Mouse (Mus musculus) Patski (cell line): ENCODE measurements around the gene Dhrs4. TPM values are rescaled to one million over a fixed set of nuclear protein-coding genes. Genes with fewer than 3 reads are reported as not detected.

ENCODE experiments used
- ATAC-seq: fragments of 100-300 bp; one replicate; pipeline ENCODE4 v1.8.0; 2021
- CTCF ChIA-PET: fragments of 350-600 bp; sonication (Branson Sonifier 250); formaldehyde crosslinking; loops from one replicate; lab custom pipeline; 2022; ENCODE audit warnings: inconsistent platforms; lab: Charles Lee
- POLR2A ChIA-PET: fragments of 350-600 bp; sonication (Branson Sonifier 250); formaldehyde crosslinking; loops from one replicate; lab custom pipeline; 2022; ENCODE audit warnings: antibody characterized with exemption, inconsistent platforms; lab: Charles Lee
- DNase-seq: peaks from one replicate; pipeline ENCODE4 v3.0.0-alpha.2; 2011; ENCODE audit warnings: low read depth, low spot score
- H3K27me3 ChIP-seq: fragments of 371-371 bp; one replicate; pipeline ENCODE4 v1.5.1; 2021
- CTCF ChIP-seq: fragments of 100-300 bp; IDR thresholded peaks from one replicate; pipeline ENCODE4 v1.5.1; 2021
- in situ Hi-C: fragments of 300-500 bp; cut with MboI; formaldehyde crosslinking; loops from 3 replicates; pipeline ENCODE4 v1.11.1; 2018; ENCODE audit warnings: low pct_unique_long_range_greater_than_20kb, mixed read lengths
- polyA plus RNA-seq: library from polyadenylated mRNA; unstranded; gene quantifications from one replicate; pipeline ENCODE4 v1.2.3, GENCODE M21; 2021

Dhrs4 gene
- polyA plus RNA-seq, 1 experiment from 2014 or later: 71.3 TPM

DNA sequence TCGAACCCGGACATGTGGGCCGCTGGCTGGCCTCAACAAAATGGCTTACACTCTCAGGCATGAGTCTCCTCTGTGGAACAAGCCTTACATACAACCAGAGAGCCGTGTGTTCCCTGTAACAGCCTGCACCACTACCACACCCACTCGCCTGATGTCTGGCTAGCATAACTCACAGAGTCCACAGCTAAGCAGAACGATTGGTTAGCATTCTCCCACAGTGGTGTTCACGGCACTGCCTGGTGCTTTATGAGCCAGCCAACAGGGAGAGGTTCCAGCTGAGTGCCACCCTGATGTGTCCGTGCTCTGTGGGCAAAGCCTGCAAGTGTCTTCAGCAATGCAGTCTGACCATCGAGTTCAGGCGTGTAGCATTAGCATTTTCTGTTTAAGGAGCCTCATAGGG, 18.3 kb upstream of the Dhrs4 start:
- ATAC-seq: no peak
- POLR2A ChIA-PET: no interaction called here
- CTCF ChIA-PET: no interaction called here
- TF ChIP-seq CTCF: no peak
- DNase-seq: no peak
- peaks cover 20% of the 10 kb centered on the region for H3K27me3 ChIP-seq
- in situ Hi-C loops: no loop called here

DNA sequence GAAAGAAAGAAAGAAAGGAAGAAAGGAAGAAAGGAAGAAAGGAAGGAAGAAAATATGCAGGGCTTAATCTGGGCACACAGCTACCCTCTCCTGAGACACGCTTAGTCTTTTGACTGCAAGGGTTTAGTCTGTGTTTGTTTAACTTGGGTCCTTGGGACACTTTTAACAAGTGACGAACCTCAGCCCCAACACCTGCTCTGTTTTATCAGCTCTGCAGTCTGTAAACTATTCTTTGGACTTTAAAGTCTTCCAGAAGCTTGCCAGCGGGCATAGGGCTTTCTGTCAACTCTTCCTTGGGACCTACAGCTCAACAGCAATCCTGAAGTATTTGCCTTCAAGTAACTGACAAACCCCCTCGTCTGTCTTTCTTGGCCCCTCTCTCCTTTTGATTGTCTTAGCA, 16.8 kb upstream of the Dhrs4 start:
- in situ Hi-C loops: no loop called here
- no peak for TF ChIP-seq CTCF
- ChIA-PET CTCF (interaction anchor here (1.1 kb wide), 1 partner anchor 37 kb away, joined by 3 read pairs; no protein-coding TSS in a partner anchor), POLR2A (no interaction called here)
- peaks cover 18% of the 10 kb centered on the region for H3K27me3 ChIP-seq
- DNase-seq (no peak), ATAC-seq (no peak)

DNA sequence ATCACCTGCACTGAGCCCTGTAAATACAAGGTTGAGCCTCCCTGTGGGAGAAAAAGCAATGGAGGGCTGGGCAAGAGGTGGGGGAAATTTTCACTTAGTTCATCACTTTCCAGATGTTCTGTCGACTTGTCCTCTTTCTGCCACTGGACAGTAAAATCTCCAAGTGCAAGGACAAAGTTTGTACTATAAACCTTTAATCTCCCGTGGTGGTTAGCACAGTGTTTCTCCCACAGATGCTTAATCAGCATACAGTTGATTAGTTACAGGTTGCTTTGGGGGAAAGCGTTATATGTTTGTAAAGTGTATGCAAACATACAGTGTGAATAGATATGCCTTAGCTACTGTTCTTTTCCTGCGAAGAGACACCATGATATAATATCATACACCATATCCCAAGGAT, 12.1 kb upstream of the Dhrs4 start:
- ChIA-PET CTCF (interaction anchor here (1.3 to 4.2 kb wide), 2 partner anchors 8 to 12 kb away, joined by 5 to 27 read pairs; partner anchors contain the start of gene Dhrs4), POLR2A (no interaction called here)
- H3K27me3 ChIP-seq: peaks cover 33% of the 10 kb centered on the region
- DNase-seq: no peak
- TF ChIP-seq CTCF: no peak
- no peak for ATAC-seq
- in situ Hi-C loops: no loop called here

DNA sequence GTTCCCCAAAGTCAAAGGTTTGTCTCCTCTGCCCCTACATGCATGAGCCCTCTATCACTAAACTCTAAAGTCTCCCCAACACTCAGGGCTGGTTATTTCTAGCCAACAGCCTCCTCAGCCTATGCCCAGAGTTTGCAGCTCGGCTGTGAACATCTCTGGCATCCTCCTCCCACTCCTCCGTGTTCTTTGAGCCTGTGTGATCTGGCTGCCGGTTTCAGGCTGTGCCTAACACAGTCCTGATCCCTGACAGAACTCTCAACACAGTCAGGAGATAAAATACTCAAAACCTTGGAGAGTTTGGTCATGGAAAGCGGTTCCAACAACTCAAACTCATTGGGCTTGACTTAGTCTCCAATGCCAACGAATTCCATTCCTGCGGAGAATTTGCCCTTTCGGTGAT, 11.4 kb upstream of the Dhrs4 start:
- in situ Hi-C loops: no loop called here
- TF ChIP-seq CTCF: no peak
- peaks cover 33% of the 10 kb centered on the region for H3K27me3 ChIP-seq
- ChIA-PET POLR2A (no interaction called here), CTCF (interaction anchor here (1.3 to 4.2 kb wide), 2 partner anchors 9 to 12 kb away, joined by 5 to 27 read pairs; partner anchors contain the start of gene Dhrs4)
- ATAC-seq (no peak), DNase-seq (no peak)

DNA sequence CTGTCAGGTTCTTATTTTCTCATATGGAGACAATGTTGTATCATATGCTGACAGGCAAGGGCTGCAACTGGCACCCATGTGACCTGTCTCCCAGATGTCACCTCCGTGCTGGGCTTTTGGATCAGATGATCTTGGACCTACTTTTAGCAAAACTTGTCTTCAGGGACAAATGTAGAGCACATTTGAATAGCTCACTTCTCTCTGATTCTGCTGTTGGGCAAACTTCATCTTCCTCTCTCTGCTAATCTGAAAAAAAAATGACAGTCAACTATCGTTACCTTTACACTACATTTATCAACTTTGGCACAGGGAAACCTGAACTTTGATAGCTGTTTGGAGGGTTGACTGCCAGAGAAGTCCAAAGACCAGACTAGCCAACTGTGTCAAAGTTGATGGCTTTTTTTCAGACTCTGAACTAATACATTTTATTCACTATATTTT, 10.2 kb upstream of the Dhrs4 start:
- peaks cover 26% of the 10 kb centered on the region for H3K27me3 ChIP-seq
- no peak for TF ChIP-seq CTCF
- DNase-seq: no peak
- ChIA-PET CTCF (interaction anchor here (0.9 to 4.2 kb wide), 2 partner anchors 11 to 29 kb away, joined by 3 to 27 read pairs; partner anchors contain the start of gene Dhrs4), POLR2A (interaction anchor here (0.6 to 1.0 kb wide), 2 partner anchors 10 to 17 kb away, joined by 3 to 4 read pairs; no protein-coding TSS in a partner anchor)
- no peak for ATAC-seq
- in situ Hi-C loops: no loop called here

DNA sequence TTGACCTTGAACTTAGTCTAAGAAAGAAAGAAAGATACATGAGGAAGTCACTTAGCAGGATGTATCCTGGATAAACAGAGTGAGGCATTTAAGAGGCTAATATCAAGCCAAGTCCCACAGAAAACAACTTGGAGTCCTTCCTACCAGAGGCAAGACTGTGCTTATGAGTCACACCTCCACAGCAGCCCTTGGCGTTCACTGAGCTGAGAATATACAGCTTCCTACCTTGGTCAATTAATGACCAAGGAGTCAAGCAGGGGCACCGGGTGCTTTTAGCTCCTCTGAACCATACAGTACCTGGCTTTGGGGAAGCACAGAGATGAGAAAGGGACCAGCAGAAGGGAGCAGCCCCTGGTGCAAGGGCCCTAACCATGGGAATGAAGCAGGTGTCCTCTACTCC, 9.5 kb upstream of the Dhrs4 start:
- ATAC-seq (peak; percentile 69), DNase-seq (no peak)
- ChIA-PET CTCF (interaction anchor here (0.9 to 4.2 kb wide), 2 partner anchors 10 to 30 kb away, joined by 3 to 27 read pairs; partner anchors contain the start of gene Dhrs4), POLR2A (interaction anchor here (1.0 kb wide), 1 partner anchor 9 kb away, joined by 3 read pairs; no protein-coding TSS in a partner anchor)
- in situ Hi-C loops: no loop called here
- TF ChIP-seq CTCF: no peak
- peaks cover 23% of the 10 kb centered on the region for H3K27me3 ChIP-seq

DNA sequence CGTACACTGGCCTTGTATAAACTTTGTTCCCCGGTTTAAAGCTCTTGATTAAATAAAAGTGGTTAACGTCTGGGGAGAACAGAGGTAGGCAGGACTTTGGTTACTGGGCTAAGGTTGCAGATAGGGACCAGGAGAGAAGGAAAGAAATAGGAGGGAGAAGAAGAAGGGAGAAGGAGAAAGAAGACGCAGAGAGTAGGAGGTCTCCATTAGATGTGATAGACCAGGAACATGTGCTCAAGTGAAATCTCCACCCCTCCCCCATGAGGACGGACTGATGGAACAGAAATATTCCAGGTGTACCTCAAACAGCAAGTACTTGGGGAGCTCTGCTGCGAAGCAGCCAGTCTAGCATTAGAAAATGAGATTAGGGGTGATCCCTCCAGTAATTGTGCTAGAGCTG, 8.7 kb upstream of the Dhrs4 start:
- ChIA-PET POLR2A (no interaction called here), CTCF (interaction anchor here (4.2 kb wide), 1 partner anchor 9 kb away, joined by 27 read pairs; the partner anchor contains the start of gene Dhrs4)
- in situ Hi-C loops: no loop called here
- ATAC-seq (no peak), DNase-seq (no peak)
- no peak for TF ChIP-seq CTCF
- peaks cover 23% of the 10 kb centered on the region for H3K27me3 ChIP-seq

DNA sequence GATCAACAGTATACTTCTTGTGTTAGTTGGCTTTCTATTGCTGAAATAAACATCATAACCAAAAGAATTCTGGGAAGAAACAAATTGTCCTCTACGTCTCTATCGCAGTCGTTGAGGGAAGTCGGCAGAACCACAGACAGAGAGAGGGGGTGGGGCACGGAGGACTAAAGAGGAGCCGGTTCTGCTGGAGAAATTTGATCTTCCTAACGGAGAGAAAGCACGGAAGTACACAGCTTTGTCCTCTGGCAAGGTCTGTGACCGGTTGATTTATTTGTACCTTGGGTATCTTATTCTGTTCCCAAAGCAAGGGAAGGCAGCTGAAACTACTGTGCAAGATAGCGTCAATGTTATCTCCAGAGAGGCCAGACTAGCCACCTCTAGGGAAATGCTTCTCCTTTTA, 7.8 kb upstream of the Dhrs4 start:
- no peak for TF ChIP-seq CTCF
- in situ Hi-C loops: no loop called here
- ChIA-PET CTCF (no interaction called here), POLR2A (no interaction called here)
- DNase-seq: no peak
- ATAC-seq: no peak
- peaks cover 23% of the 10 kb centered on the region for H3K27me3 ChIP-seq

DNA sequence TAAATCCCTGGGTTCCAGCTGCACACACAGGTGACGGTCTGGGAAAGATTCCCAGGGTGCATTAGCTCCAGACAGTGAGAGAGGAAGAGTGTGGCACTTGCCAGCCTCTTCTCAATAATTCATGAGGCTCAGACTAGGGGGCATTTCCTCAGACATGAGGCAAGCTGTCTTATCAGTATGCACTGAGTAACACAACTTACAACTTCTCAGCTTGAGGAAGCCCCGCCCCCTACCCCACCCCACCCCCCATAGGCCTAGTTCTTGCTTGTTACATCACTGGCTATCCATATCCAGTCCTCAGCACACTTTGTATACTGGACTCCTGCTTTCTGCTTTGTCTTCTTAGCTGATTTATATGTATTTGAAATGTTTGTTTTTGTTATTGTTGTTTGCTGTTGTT, 2.9 kb upstream of the Dhrs4 start:
- ChIA-PET CTCF (no interaction called here), POLR2A (no interaction called here)
- H3K27me3 ChIP-seq: peaks cover 4% of the 10 kb centered on the region
- TF ChIP-seq CTCF: no peak
- DNase-seq (no peak), ATAC-seq (no peak)
- in situ Hi-C loops: no loop called here

DNA sequence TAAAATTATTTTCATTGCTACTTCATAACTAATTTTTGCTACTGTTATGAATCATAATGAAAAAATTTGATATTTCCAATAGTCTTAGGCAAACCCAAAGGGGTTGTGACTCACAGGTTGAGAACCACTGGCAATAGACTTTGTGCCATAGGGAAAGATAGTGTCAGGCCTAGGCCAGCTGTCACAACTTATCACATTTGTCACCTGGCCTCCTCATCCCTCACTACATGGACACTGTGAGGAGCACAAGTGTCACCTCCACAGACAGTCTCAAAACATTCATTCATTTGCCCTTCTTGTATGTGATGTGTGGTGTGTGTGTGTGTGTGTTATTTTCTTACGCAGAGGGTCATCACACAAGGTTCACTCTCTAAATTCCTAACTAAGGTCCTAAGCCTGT, 1.1 kb upstream of the Dhrs4 start:
- peaks cover 4% of the 10 kb centered on the region for H3K27me3 ChIP-seq
- CTCF ChIA-PET: interaction anchor here (1.7 kb wide), 1 partner anchor 79 kb away, joined by 4 read pairs; no protein-coding TSS in a partner anchor
- no peak for ATAC-seq
- in situ Hi-C loops: no loop called here
- TF ChIP-seq CTCF: no peak
- POLR2A ChIA-PET: interaction anchor here (0.8 to 1.2 kb wide), 2 partner anchors 9 to 38 kb away, joined by 3 to 4 read pairs; no protein-coding TSS in a partner anchor
- no peak for DNase-seq

DNA sequence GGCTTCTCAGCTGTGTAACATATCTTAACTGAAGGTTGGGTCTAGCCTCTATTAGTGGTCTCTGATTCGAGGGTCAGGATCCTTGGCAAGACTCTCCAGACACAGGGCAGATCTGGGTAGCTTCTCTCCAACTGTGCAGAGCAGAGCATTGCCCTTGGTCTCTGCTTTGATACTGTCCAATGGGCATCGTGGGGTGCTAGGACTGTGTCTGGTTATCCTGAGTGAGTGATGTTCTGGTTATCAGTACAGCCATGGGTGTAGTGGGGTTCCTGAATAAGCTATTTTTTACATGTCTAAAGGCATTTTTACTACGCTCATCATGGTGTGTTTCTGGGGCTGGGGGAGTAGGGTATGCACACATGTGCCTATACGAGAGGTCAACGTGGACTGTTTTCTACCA, 729 bp upstream of the Dhrs4 start:
- in situ Hi-C loops: no loop called here
- ChIA-PET POLR2A (interaction anchor here (0.8 to 1.6 kb wide), 3 partner anchors 9 to 80 kb away, joined by 3 to 4 read pairs (median 3); no protein-coding TSS in a partner anchor), CTCF (interaction anchor here (1.3 to 2.5 kb wide), 5 partner anchors 9 to 329 kb away, joined by 4 to 27 read pairs (median 5); partner anchors contain the start of gene Carmil3)
- H3K27me3 ChIP-seq: peaks cover 4% of the 10 kb centered on the region
- ATAC-seq (no peak), DNase-seq (no peak)
- TF ChIP-seq CTCF: no peak
